Mouse (Mus musculus): ENCODE data around the gene Tjp1. TPM values are rescaled to one million over a fixed set of nuclear protein-coding genes. Genes with fewer than 3 reads are reported as not detected.

The Tjp1 gene
- polyA plus RNA-seq, 1 experiment = 24.1 TPM

GRCm38 (mm10) chr7:65431018-65431695 lies 96.4 kb downstream of the Tjp1 start:
- DNase-seq (ENCODE audit: low read depth) = no peak

GRCm38 (mm10) chr7:65430401-65430800 lies 97.2 kb downstream of the Tjp1 start:
- no peak for DNase-seq (ENCODE audit: low read depth)

GRCm38 (mm10) chr7:65424519-65424918 lies 103.1 kb downstream of the Tjp1 start:
- DNase-seq (ENCODE audit: low read depth) = no peak

- no peak for DNase-seq (ENCODE audit: low read depth)
Measured at GRCm38 (mm10) chr7:65422456-65422855, 105.1 kb downstream of the Tjp1 start.

DNA sequence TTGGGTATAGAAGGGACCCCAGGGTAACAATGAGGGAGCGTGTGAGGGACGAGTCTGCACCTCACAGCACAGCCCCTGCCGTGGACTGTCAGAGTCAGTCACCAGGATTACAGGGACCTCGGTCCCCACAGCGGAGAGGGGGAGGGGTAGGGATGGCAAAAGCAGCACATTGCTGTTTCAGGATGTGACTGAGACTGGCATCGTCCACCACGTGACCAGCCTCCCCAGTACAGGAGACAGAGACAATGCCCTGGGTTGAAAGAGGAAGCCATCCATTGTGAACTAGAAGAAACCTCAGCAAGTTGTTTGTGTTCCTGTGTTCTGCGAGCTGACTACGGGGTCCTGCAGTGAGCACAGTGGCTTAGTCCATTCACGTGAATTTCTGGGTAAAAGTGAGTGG lies 106.1 kb downstream of the Tjp1 start:
- no peak for DNase-seq (ENCODE audit: low read depth)

DNA sequence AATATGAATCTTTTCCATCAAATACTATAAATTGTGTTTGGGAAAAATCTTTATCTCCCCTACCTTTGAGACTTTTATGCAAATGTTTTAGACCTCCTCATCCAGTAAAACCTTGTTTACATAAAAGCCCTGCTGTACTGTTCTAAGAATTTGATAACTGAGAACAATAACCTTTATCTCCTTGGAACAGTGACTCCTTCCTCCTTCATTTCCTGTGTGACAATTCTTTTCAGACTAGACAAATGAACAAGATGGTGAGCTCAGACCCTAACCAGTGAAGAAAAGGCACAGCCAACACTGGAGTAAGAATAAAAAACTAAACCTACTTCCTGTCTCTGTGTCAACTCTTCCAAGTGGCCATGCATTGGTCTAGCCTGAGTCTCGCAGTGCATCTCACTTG lies 107.7 kb downstream of the Tjp1 start:
- no peak for DNase-seq (ENCODE audit: low read depth)

DNA sequence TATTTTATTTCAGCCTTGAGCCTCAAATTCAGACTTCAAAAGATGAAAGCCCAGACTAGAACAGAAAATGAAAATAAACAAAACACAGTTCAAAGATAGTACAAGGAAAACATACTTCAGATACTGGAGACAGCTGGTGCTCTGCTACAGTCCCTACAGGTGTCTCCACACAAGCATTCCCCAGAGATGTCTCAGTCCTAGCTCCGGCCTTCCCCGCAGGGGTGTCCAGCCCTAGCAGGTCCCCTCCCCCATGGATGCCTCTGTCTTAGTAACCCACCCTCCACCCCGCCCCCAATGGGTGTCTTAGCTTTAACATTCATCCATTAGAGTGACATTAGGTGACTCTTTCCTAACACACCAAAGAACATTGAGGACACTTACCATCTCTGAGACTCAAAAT lies 108.6 kb downstream of the Tjp1 start:
- DNase-seq (ENCODE audit: low read depth) = no peak

DNA sequence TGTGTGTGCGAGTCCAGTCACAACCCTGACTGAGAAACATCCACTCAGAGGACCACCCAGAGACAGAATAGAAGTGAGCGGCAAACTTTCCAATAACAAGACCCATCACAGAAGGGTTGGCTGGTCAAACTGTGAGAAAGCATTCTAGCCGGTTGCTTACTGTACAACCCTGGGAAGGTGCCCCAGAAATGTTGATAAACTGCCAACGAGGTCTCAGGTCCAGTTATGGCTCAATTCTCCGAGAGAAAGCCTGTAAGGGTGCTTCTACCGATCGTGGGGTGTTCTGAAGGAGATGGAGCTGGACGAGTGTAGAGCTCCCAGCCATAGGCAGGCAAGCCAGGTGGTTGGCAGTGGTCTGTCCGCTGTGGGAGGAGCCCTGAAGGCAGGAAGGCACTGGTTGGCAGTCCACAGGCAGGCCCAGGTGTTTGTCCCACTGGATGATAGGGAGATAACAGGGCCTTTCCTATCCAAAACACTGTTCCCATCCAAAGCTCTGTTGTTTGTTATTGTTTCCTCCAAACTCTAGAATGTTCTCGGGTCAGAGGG lies 109.1 kb downstream of the Tjp1 start:
- DNase-seq (ENCODE audit: low read depth) = no peak

DNA sequence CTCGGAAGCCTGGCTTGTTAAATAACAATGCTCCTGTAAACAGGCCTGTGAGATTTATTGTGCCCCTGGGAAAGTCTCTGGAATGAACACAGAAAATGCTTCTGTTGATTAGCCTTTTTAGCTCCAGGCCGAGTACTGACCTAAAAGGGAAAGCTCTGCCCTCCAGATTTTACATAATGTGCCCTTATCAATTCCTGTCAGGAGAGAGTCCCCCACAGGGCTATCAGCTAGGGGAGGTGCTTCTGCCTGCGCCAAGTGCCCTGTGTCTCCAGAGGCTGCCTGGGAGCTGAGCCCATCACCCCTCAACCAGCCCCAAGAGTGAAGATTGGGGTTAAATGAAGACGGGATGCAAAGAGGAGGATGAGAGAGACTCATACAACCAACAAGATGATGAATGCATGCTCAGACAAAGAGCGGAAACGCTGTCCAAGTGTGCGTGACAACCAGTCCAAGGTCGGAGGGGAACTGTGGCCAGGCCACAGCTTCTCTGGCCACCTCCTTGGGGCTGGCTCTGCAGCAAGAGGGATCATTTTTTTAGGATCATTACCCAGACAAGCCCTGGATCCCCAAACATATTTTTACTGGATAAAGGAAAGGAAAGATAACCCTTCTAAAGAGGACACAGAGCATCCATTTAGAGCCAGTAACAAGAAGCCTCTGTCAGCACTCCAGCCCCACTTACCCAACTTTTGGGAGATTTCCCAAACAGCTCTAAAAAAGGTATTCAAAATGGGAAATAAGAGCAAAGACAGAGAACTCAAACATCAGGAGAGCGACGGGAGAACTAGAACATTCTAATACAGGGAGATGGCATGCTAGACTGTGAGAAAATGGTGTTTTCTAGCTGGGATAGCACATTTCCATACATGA lies 110.1 kb downstream of the Tjp1 start:
- no peak for DNase-seq (ENCODE audit: low read depth)

GRCm38 (mm10) chr7:65416506-65416905 lies 111.1 kb downstream of the Tjp1 start:
- no peak for DNase-seq (ENCODE audit: low read depth)

DNA sequence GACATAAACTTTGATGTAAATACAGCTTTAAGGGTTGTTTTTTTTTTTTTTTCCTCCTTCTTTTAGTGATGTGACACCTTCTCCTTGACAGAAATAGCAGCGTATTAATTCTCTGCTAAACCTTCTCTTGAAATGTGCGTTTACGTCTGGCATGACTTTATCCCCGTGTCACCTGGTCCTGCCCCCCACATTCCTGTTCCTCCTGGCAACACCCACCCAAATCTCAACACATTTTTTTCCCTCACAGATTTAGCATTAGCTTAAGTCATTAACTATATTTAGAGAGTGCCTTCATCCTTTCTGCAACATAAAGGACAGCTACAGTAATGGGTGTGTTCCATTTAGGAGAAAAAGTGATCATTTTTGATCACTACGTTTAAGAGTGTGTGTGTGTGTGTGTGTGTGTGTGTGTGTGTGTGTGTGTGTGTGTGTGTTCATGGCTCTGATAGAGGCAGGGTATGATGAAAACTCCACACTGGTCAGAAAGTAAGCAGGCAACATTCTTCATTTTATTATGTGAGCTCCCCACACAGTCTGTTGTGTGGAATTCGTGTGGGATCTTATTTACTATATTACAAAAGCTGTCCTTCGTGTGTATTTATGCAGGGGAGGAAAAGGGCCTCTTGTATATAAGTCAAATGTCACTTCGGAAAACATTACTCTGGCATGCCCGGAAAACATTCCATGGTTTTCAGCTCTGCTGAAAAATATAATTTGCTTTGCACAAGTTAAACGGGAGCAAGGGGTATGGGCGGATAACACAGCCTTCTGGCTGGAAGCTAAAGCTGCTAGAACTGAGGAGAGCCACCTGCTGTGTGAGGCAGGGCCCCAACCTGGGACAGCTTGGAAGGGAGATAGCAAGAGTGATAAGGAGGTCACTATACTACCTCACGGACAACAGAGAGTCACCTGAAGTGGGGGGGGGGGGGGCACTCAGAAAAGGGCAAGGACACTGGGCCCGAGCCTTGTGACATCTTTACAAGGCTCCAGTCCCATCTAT lies 113.3 kb downstream of the Tjp1 start:
- no peak for DNase-seq (ENCODE audit: low read depth)

- peak; percentile 27 for DNase-seq (ENCODE audit: low read depth)
Measured at GRCm38 (mm10) chr7:65410668-65411067, 116.9 kb downstream of the Tjp1 start.

DNA sequence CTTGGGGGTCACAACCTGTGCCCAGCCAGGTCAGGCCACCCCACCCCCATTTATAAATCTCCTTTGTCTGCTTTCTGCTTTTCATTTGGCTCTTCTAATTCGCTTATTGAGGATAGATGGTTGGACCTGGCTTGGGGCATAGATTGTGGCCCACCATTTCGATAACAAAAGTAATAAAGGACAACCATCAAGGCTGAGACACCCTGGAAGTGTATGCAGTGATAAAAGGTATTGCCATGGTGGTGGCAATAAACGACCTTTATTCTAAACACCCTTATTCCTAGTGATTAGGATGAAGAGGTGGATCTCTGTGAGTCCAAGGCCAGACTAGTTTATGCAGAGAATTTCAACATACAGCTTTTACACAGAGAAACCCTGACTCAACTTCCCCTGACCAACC lies 121.2 kb downstream of the Tjp1 start:
- DNase-seq (ENCODE audit: low read depth) = no peak

- DNase-seq (ENCODE audit: low read depth) = no peak
Measured at GRCm38 (mm10) chr7:65402516-65402915, 125.1 kb downstream of the Tjp1 start.

- no peak for DNase-seq (ENCODE audit: low read depth)
Measured at GRCm38 (mm10) chr7:65401622-65402021, 126.0 kb downstream of the Tjp1 start.

DNA sequence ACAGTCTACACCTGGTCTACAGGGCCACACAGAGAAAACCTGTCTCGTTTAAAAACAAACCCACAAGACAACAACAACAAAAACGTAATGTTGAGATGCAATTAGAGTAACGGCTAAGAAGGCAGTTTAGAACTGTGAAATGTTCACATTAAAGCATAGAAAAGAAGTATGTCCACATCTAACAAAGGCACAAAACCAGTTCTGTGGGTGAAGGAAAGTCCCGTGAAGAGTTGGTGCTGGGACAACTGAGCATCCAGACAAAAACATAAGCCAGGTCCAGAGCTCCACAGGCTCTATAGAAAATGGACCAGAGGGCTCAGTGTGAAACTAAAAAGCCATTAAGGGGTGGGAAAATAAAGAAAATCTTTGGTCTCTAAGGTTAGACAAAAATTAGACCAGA lies 131.7 kb downstream of the Tjp1 start:
- DNase-seq (ENCODE audit: low read depth) = no peak

GRCm38 (mm10) chr7:65395166-65395565 lies 132.4 kb downstream of the Tjp1 start:
- DNase-seq (ENCODE audit: low read depth) = no peak

- no peak for DNase-seq (ENCODE audit: low read depth)
Measured at GRCm38 (mm10) chr7:65394672-65395071, 132.9 kb downstream of the Tjp1 start.

GRCm38 (mm10) chr7:65393704-65394452 lies 133.7 kb downstream of the Tjp1 start:
- no peak for DNase-seq (ENCODE audit: low read depth)

- no peak for DNase-seq (ENCODE audit: low read depth)
Measured at GRCm38 (mm10) chr7:65392986-65393385, 134.6 kb downstream of the Tjp1 start.

GRCm38 (mm10) chr7:65389539-65389938 lies 138.0 kb downstream of the Tjp1 start:
- DNase-seq (ENCODE audit: low read depth) = no peak
